Mouse (Mus musculus): ENCODE measurements around the gene Ccdc175.

- TF ChIP-seq CTCF (IDR thresholded peaks at IDR 0.05; ENCODE audit: borderline replicate concordance, control insufficient read depth, extremely low read depth, insufficient read depth, low read length, poor library complexity) = no peak
- no peak for TF ChIP-seq POLR2A (IDR thresholded peaks at IDR 0.05; ENCODE audit: control insufficient read depth, extremely low read depth, insufficient read depth, low read length, poor library complexity)
Observed at GRCm38 (mm10) chr12:72229451-72230196, 44.8 kb upstream of the Ccdc175 start.
